In genomic region chr19:60811098-60812035, GRCm38 (mm10) we compare ENCODE assay signal across 8 mouse cellular contexts. TPM values are rescaled to one million over a fixed set of nuclear protein-coding genes. Genes with fewer than 3 reads are reported as not detected.
A peak's percentile ranks its signal among the peaks of the same experiment; 100 is the strongest.
DNase-seq lines count a peak whose midpoint lies in the region; ATAC-seq and TF ChIP-seq lines count a peak whose summit lies in the region.

Fam45a (plus strand) TSS chr19:60811585.

- 2% methylated on average over 43 of the region's 45 CpGs for WGBS in hindbrain, embryonic 10.5 days
- WGBS in lung, postnatal 0 days = 3% methylated on average over 34 of the region's 45 CpGs

- H3K27ac ChIP-seq in hindbrain, embryonic 10.5 days = peak within 1 kb of the TSS; percentile 93
- peak within 1 kb of the TSS; percentile 66 for H3K27ac ChIP-seq in lung, postnatal 0 days (ENCODE audit: low read length)

- H3K4me2 ChIP-seq in lung, postnatal 0 days (replicated peaks; ENCODE audit: low read depth, low read length) = peak within 1 kb of the TSS; percentile 84

- peak within 1 kb of the TSS; percentile 59 for H3K9ac ChIP-seq in lung, postnatal 0 days (replicated peaks; ENCODE audit: low read depth)

- peaks cover 21% of the 10 kb centered on the region for H3K36me3 ChIP-seq in hindbrain, embryonic 10.5 days
- H3K36me3 ChIP-seq in lung, postnatal 0 days (ENCODE audit: insufficient read depth, low read length) = no peaks in the 10 kb centered on the region

- TF ChIP-seq EP300 in lung, postnatal 0 days (IDR thresholded peaks at IDR 0.05) = no peak

- TF ChIP-seq CTCF in lung, postnatal 0 days (IDR thresholded peaks at IDR 0.05) = peak; percentile 96

- DNase-seq in MN1 (ENCODE audit: low spot score) = peak; percentile 94
- peak; percentile 92 for DNase-seq in cerebellum, adult 9-10 months
- peak; percentile 90 for DNase-seq in hindbrain, embryonic 10.5 days (ENCODE audit: low spot score)
- peak; percentile 93 for DNase-seq in layer of hippocampus, adult 9-11 months
- peak; percentile 98 for DNase-seq in lung, postnatal 0 days (ENCODE audit: low spot score)
- peak; percentile 83 for DNase-seq in ovary, postnatal 14 days (ENCODE audit: low spot score)
- peak; percentile 95 for DNase-seq in thymus, postnatal 14 days

- H3K4me1 ChIP-seq in hindbrain, embryonic 10.5 days (replicated peaks) = peaks cover 14% of the 10 kb centered on the region
- no peaks in the 10 kb centered on the region for H3K4me1 ChIP-seq in lung, postnatal 0 days (ENCODE audit: insufficient read depth, low read depth, low read length)

- ATAC-seq in frontal cortex, adult (ENCODE audit: low TSS enrichment) = peak; percentile 100
- peak; percentile 100 for ATAC-seq in lung, postnatal 0 days

- H3K4me3 ChIP-seq in hindbrain, embryonic 10.5 days = peak within 1 kb of the TSS; percentile 76
- H3K4me3 ChIP-seq in lung, postnatal 0 days (ENCODE audit: low read depth, low read length) = peak within 1 kb of the TSS; percentile 77

- H3K27me3 ChIP-seq in hindbrain, embryonic 10.5 days (ENCODE audit: insufficient read depth, poor library complexity, severe bottlenecking) = no peaks in the 10 kb centered on the region
- no peaks in the 10 kb centered on the region for H3K27me3 ChIP-seq in lung, postnatal 0 days (replicated peaks; ENCODE audit: insufficient read depth, low read length)

- no peaks in the 10 kb centered on the region for H3K9me3 ChIP-seq in hindbrain, embryonic 10.5 days
- H3K9me3 ChIP-seq in lung, postnatal 0 days (ENCODE audit: low read length) = no peaks in the 10 kb centered on the region

RNA-seq across cellular contexts. Expression of gene Fam45a, which starts in this region (rescaled TPM):
- 27.9 and 30.8 TPM in 2 replicates for polyA plus RNA-seq in hindbrain, embryonic 10.5 days (2016; fragmentation: Nextera tagmentation; extraction: Ambion mirVana)
- 22.4 and 23.4 TPM in 2 replicates for polyA plus RNA-seq in lung, postnatal 0 days (2015; fragmentation: Nextera tagmentation; extraction: Ambion mirVana)

Comparison
In these comparisons a context has a peak if more than half of its experiments do, and no peak if none do; other contexts are left out.
1. Peak in every context shown above with its lines: DNase-seq, ATAC-seq, H3K4me3 ChIP-seq and H3K27ac ChIP-seq.